Mouse (Mus musculus): Measurements from ENCODE around the gene Ccl21b. TPM values are rescaled to one million over a fixed set of nuclear protein-coding genes. Genes with fewer than 3 reads are reported as not detected.
"Not testable (repeated sequence)": the region's sequence is repeated elsewhere in the genome, so short reads cannot be mapped to it uniquely, and the experiment has no call there.

Ccl21b gene
- total RNA-seq (2014; rRNA removed) (not detected in 2 replicates), polyA plus RNA-seq (2012; rRNA removed) (not detected in 2 replicates)

DNA sequence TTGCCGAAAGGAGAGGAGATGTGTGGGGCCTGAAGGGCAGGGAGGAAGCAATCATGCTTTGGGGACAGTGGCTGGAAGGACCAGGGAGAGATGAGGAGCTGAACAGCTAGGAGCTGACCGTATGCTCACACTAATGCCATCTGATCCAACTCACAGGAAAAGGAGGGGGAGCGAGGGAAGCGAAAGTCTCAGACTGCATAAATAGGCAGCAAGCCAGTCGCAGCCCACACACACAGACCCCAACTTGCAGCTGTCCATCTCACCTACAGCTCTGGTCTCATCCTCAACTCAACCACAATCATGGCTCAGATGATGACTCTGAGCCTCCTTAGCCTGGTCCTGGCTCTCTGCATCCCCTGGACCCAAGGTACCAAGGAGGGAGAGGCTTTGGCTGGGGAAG is at the start of gene Ccl21b:
Ccl21b (plus strand) TSS at position 301 of the 400 bp plus-strand sequence.
- not testable (repeated sequence) for DNase-seq (ENCODE audit: extremely low read depth, low read depth, low spot score); H3K79me2 ChIP-seq (ENCODE audit: control insufficient read depth, insufficient read depth, low read length); H3K4me1 ChIP-seq (ENCODE audit: control insufficient read depth, insufficient read depth, low read length); H3K36me3 ChIP-seq (ENCODE audit: control insufficient read depth, insufficient read depth, low read length); H3K4me3 ChIP-seq (ENCODE audit: insufficient read depth, low read depth, low read length); H3K9ac ChIP-seq (ENCODE audit: low read depth, low read length); H3K27me3 ChIP-seq (ENCODE audit: control insufficient read depth, insufficient read depth, low read length); H3K27ac ChIP-seq (replicated peaks; ENCODE audit: insufficient read depth, low read depth, low read length)
- no CpG with 5 or more reads among the region's 5 CpGs for WGBS

GRCm38 (mm10) chr4:42240339-42240738 is 15.2 kb upstream of the Ccl21b start, which contains the start of gene Gm10600:
Gene Gm10600, plus strand, starts transcription at chr4:42240639.
- H3K79me2 ChIP-seq (ENCODE audit: control insufficient read depth, insufficient read depth, low read length); H3K9ac ChIP-seq (ENCODE audit: low read depth, low read length); H3K36me3 ChIP-seq (ENCODE audit: control insufficient read depth, insufficient read depth, low read length); H3K27ac ChIP-seq (replicated peaks; ENCODE audit: insufficient read depth, low read depth, low read length); H3K27me3 ChIP-seq (ENCODE audit: control insufficient read depth, insufficient read depth, low read length); H3K4me3 ChIP-seq (ENCODE audit: insufficient read depth, low read depth, low read length); DNase-seq (ENCODE audit: extremely low read depth, low read depth, low spot score); H3K4me1 ChIP-seq (ENCODE audit: control insufficient read depth, insufficient read depth, low read length): not testable (repeated sequence)
- WGBS: no CpG with 5 or more reads among the region's 4 CpGs

DNA sequence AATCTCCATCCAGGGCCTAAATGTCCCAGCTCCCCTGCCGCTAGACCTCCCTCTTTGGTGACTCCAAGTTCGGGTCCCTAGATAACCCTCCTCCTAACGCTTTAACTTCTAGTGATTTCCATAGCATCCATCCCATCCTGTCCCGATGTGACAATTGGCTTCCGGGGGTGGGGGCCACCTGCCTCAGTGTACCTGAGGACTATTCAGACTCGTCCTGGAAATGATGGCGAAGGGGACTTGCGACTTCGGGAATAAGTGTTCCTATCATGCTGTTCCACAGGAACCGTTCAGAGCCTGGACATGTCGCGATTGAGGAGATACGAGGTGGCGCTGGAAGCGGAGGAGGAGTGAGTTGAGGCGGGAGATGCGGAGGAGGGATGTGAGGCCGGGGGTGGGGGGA is 38.4 kb downstream of the Ccl21b start, which contains the start of gene Gm21953:
Gm21953 (plus strand) TSS at position 301 of the 400 bp plus-strand sequence.
- H3K27ac ChIP-seq (replicated peaks; ENCODE audit: insufficient read depth, low read depth, low read length); H3K4me3 ChIP-seq (ENCODE audit: insufficient read depth, low read depth, low read length); H3K27me3 ChIP-seq (ENCODE audit: control insufficient read depth, insufficient read depth, low read length); DNase-seq (ENCODE audit: extremely low read depth, low read depth, low spot score); H3K36me3 ChIP-seq (ENCODE audit: control insufficient read depth, insufficient read depth, low read length); H3K9ac ChIP-seq (ENCODE audit: low read depth, low read length); H3K4me1 ChIP-seq (ENCODE audit: control insufficient read depth, insufficient read depth, low read length); H3K79me2 ChIP-seq (ENCODE audit: control insufficient read depth, insufficient read depth, low read length): not testable (repeated sequence)
- no CpG with 5 or more reads among the region's 18 CpGs for WGBS

Other genes with a start within 250 kb of the Ccl21b start
- not detected in 2 replicates for gene Gm21093, start 221.0 kb upstream of the Ccl21b start, total RNA-seq (2014; rRNA removed)
- not detected in 2 replicates for gene Gm21093, start 221.0 kb upstream of the Ccl21b start, polyA plus RNA-seq (2012; rRNA removed)
- gene Gm3893, start 164.6 kb upstream of the Ccl21b start, total RNA-seq (2014; rRNA removed): not detected in 2 replicates
- not detected in 2 replicates for gene Gm3893, start 164.6 kb upstream of the Ccl21b start, polyA plus RNA-seq (2012; rRNA removed)
- gene Gm13304, start 140.9 kb upstream of the Ccl21b start, total RNA-seq (2014; rRNA removed): 0.92 TPM in 1 of 2 replicates, not detected in the other
- gene Gm13304, start 140.9 kb upstream of the Ccl21b start, polyA plus RNA-seq (2012; rRNA removed): not detected in 2 replicates
- not detected in 2 replicates for gene Gm13306, start 102.3 kb upstream of the Ccl21b start, total RNA-seq (2014; rRNA removed)
- gene Gm13306, start 102.3 kb upstream of the Ccl21b start, polyA plus RNA-seq (2012; rRNA removed): not detected in 2 replicates
- not detected in 2 replicates for gene Gm13305, start 87.2 kb upstream of the Ccl21b start, total RNA-seq (2014; rRNA removed)
- gene Gm13305, start 87.2 kb upstream of the Ccl21b start, polyA plus RNA-seq (2012; rRNA removed): 0.10 TPM in 1 of 2 replicates, not detected in the other
- gene Gm10600, start 15.1 kb upstream of the Ccl21b start, total RNA-seq (2014; rRNA removed): not detected in 2 replicates
- gene Gm10600, start 15.1 kb upstream of the Ccl21b start, polyA plus RNA-seq (2012; rRNA removed): not detected in 2 replicates
- not detected in 2 replicates for gene Gm21953, start 38.5 kb downstream of the Ccl21b start, total RNA-seq (2014; rRNA removed)
- gene Gm21953, start 38.5 kb downstream of the Ccl21b start, polyA plus RNA-seq (2012; rRNA removed): not detected in 2 replicates
- not detected in 2 replicates for gene Fam205a3, start 62.6 kb downstream of the Ccl21b start, total RNA-seq (2014; rRNA removed)
- not detected in 2 replicates for gene Fam205a3, start 62.6 kb downstream of the Ccl21b start, polyA plus RNA-seq (2012; rRNA removed)
- gene Gm21586, start 183.6 kb downstream of the Ccl21b start, total RNA-seq (2014; rRNA removed): not detected in 2 replicates
- not detected in 2 replicates for gene Gm21586, start 183.6 kb downstream of the Ccl21b start, polyA plus RNA-seq (2012; rRNA removed)
- gene Gm2163, start 211.0 kb downstream of the Ccl21b start, total RNA-seq (2014; rRNA removed): not detected in 2 replicates
- not detected in 2 replicates for gene Gm2163, start 211.0 kb downstream of the Ccl21b start, polyA plus RNA-seq (2012; rRNA removed)